Mouse (Mus musculus): ENCODE measurements around the gene Bsn. TPM values are rescaled to one million over a fixed set of nuclear protein-coding genes. Genes with fewer than 3 reads are reported as not detected.

Gene Bsn
- polyA plus RNA-seq, 1 experiment: not detected

DNA sequence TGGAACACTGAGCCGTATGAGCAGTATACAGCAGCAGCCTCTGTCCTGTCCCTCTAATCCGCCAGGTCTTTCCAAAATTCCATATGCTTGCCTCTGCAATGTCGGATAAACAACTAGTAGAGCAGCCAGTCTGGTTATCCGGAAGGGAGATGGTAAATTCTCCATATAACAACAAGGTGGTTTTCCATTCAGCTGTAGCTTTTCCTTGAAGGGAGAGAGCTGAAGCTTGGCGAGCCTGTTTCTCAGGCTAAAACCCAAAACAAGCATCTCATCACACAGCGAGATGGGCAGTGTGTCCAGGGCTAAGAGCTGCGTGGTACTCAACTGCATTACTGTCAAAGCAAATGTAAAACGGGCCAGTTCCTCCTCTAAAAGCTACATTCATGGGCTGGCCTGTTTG lies 1.7 kb downstream of the Bsn start:
- Histone ChIP-seq H3K4me1 (ENCODE audit: control insufficient read depth, insufficient read depth, low read length) (peaks cover 16% of the 10 kb centered on the region), H3K27ac (ENCODE audit: insufficient read depth, low read depth, low read length) (no peak overlapping the region), H3K4me3 (ENCODE audit: insufficient read depth, low read depth, low read length) (peak overlapping the region; percentile 29)
- WGBS: 45% methylated on average over 8 of the region's 8 CpGs
- TF ChIP-seq CTCF (IDR thresholded peaks at IDR 0.05; ENCODE audit: insufficient read depth, low read depth, low read length): no peak
- TF ChIP-seq POLR2A (IDR thresholded peaks at IDR 0.05; ENCODE audit: insufficient read depth, low read depth, low read length): no peak

- no peak for TF ChIP-seq CTCF (IDR thresholded peaks at IDR 0.05; ENCODE audit: insufficient read depth, low read depth, low read length)
- no peak for TF ChIP-seq POLR2A (IDR thresholded peaks at IDR 0.05; ENCODE audit: insufficient read depth, low read depth, low read length)
- 15% methylated on average over 6 of the region's 6 CpGs for WGBS
- peak overlapping the region; percentile 1; the same call in 1 of the 2 replicates for H3K4me3 ChIP-seq (ENCODE audit: insufficient read depth, low read depth, low read length)
- peaks cover 24% of the 10 kb centered on the region for H3K4me1 ChIP-seq (ENCODE audit: control insufficient read depth, insufficient read depth, low read length)
- peak overlapping the region; percentile 59 for H3K27ac ChIP-seq (ENCODE audit: insufficient read depth, low read depth, low read length)
Measured at GRCm38 (mm10) chr9:108187616-108188015, 2.6 kb downstream of the Bsn start.

- no peak overlapping the region for H3K27ac ChIP-seq (ENCODE audit: insufficient read depth, low read depth, low read length)
- peaks cover 30% of the 10 kb centered on the region for H3K4me1 ChIP-seq (ENCODE audit: control insufficient read depth, insufficient read depth, low read length)
- H3K4me3 ChIP-seq (ENCODE audit: insufficient read depth, low read depth, low read length): no peak overlapping the region
- 87% methylated on average over 8 of the region's 8 CpGs for WGBS
- TF ChIP-seq POLR2A (IDR thresholded peaks at IDR 0.05; ENCODE audit: insufficient read depth, low read depth, low read length) (no peak), CTCF (IDR thresholded peaks at IDR 0.05; ENCODE audit: insufficient read depth, low read depth, low read length) (no peak)
Measured at GRCm38 (mm10) chr9:108185786-108186185, 4.4 kb downstream of the Bsn start.

DNA sequence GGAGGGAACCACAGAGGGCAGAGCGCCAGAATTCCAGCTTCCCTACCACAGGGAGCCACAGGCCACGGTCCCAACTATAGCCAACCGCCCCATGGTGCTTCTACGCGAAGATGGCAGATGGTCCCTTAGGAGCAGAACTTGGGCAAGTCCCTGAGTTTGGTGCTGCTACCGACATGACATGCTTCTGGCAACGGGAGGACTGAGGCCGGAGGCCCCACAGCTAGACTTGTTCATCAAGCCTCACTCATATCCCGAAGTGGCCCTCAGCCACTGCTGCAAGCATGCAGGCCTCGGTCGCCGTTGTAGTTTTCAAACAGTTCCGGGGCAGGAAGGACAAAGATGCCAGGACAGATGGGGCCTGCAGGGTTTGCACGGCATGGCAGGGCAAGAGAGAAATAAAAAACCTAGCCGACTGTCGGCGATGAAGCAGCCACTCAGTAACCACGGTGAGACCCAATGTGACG lies 6.6 kb downstream of the Bsn start:
- no peak overlapping the region for H3K4me3 ChIP-seq (ENCODE audit: insufficient read depth, low read depth, low read length)
- WGBS: 89% methylated on average over 19 of the region's 19 CpGs
- peaks cover 43% of the 10 kb centered on the region for H3K4me1 ChIP-seq (ENCODE audit: control insufficient read depth, insufficient read depth, low read length)
- no peak overlapping the region for H3K27ac ChIP-seq (ENCODE audit: insufficient read depth, low read depth, low read length)
- TF ChIP-seq CTCF (IDR thresholded peaks at IDR 0.05; ENCODE audit: insufficient read depth, low read depth, low read length) (no peak), POLR2A (IDR thresholded peaks at IDR 0.05; ENCODE audit: insufficient read depth, low read depth, low read length) (no peak)

- H3K4me3 ChIP-seq (ENCODE audit: insufficient read depth, low read depth, low read length): no peak overlapping the region
- H3K27ac ChIP-seq (ENCODE audit: insufficient read depth, low read depth, low read length): no peak overlapping the region
- peaks cover 48% of the 10 kb centered on the region for H3K4me1 ChIP-seq (ENCODE audit: control insufficient read depth, insufficient read depth, low read length)
- TF ChIP-seq POLR2A (IDR thresholded peaks at IDR 0.05; ENCODE audit: insufficient read depth, low read depth, low read length) (no peak), CTCF (IDR thresholded peaks at IDR 0.05; ENCODE audit: insufficient read depth, low read depth, low read length) (no peak)
- 51% methylated on average over 11 of the region's 11 CpGs for WGBS
Measured at GRCm38 (mm10) chr9:108182806-108183506, 7.2 kb downstream of the Bsn start.

- no peak for TF ChIP-seq POLR2A (IDR thresholded peaks at IDR 0.05; ENCODE audit: insufficient read depth, low read depth, low read length)
- no peak for TF ChIP-seq CTCF (IDR thresholded peaks at IDR 0.05; ENCODE audit: insufficient read depth, low read depth, low read length)
- Histone ChIP-seq H3K4me1 (ENCODE audit: control insufficient read depth, insufficient read depth, low read length) (peaks cover 50% of the 10 kb centered on the region), H3K4me3 (ENCODE audit: insufficient read depth, low read depth, low read length) (no peak overlapping the region), H3K27ac (ENCODE audit: insufficient read depth, low read depth, low read length) (no peak overlapping the region)
- WGBS: 67% methylated on average over 5 of the region's 5 CpGs
Measured at GRCm38 (mm10) chr9:108178391-108178790, 11.8 kb downstream of the Bsn start.

GRCm38 (mm10) chr9:108175116-108175838 lies 14.9 kb downstream of the Bsn start:
- WGBS: 64% methylated on average over 19 of the region's 19 CpGs
- no peak overlapping the region for H3K4me3 ChIP-seq (ENCODE audit: insufficient read depth, low read depth, low read length)
- H3K4me1 ChIP-seq (ENCODE audit: control insufficient read depth, insufficient read depth, low read length): peaks cover 51% of the 10 kb centered on the region
- no peak for TF ChIP-seq CTCF (IDR thresholded peaks at IDR 0.05; ENCODE audit: insufficient read depth, low read depth, low read length)
- TF ChIP-seq POLR2A (IDR thresholded peaks at IDR 0.05; ENCODE audit: insufficient read depth, low read depth, low read length): no peak
- no peak overlapping the region for H3K27ac ChIP-seq (ENCODE audit: insufficient read depth, low read depth, low read length)

DNA sequence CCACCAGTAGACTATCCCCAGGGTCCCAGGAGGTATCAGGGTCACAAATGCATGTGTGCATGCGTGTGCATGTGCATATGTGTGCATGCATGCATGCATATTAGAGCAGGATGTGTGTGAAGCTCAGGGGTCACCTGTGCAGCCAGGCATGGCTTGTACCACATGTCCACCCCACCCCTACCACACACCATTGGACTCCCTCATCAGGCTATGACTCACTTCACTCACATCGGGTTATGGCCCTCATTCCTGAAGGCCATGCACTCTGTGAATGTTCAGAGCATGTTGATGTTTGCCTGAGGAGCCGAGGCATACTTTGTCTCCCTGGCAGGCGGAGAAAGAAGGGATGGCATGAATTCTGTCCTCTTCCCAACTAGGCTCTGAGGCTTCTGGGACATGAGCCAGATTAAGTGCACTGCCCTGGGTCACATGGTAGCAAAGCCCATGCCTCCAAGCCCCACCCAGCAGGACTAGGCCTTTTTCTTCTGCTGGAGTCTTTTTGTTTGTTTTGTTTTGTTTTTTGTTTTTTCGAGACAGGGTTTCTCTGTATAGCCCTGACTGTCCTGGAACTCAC lies 17.3 kb downstream of the Bsn start:
- WGBS: 42% methylated on average over 5 of the region's 5 CpGs
- Histone ChIP-seq H3K4me3 (ENCODE audit: insufficient read depth, low read depth, low read length) (no peak overlapping the region), H3K4me1 (ENCODE audit: control insufficient read depth, insufficient read depth, low read length) (peaks cover 39% of the 10 kb centered on the region), H3K27ac (ENCODE audit: insufficient read depth, low read depth, low read length) (no peak overlapping the region)
- no peak for TF ChIP-seq CTCF (IDR thresholded peaks at IDR 0.05; ENCODE audit: insufficient read depth, low read depth, low read length)
- no peak for TF ChIP-seq POLR2A (IDR thresholded peaks at IDR 0.05; ENCODE audit: insufficient read depth, low read depth, low read length)

DNA sequence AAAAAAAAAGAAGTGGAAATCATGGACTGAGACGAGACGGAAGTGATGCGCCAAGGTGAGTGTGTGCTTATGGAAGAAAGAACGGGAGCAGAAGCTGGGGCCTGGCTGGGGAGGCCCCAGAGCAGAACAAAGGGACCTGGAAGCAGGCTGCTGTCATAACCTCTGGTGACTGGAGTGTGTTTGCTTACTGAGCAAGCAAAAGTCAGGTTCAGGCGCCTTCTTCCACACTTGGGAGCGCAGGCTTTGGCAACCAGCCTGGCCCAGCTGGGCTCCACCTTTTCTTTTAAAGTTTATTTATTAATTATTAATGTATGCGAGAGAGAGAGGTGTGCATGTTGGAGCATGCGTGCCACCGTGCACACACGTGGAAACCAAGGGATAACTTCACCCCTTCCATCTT lies 20.4 kb downstream of the Bsn start:
- H3K4me1 ChIP-seq (ENCODE audit: control insufficient read depth, insufficient read depth, low read length): peaks cover 33% of the 10 kb centered on the region
- no peak overlapping the region for H3K4me3 ChIP-seq (ENCODE audit: insufficient read depth, low read depth, low read length)
- TF ChIP-seq CTCF (IDR thresholded peaks at IDR 0.05; ENCODE audit: insufficient read depth, low read depth, low read length) (no peak), POLR2A (IDR thresholded peaks at IDR 0.05; ENCODE audit: insufficient read depth, low read depth, low read length) (no peak)
- WGBS: 76% methylated on average over 10 of the region's 10 CpGs
- H3K27ac ChIP-seq (ENCODE audit: insufficient read depth, low read depth, low read length): no peak overlapping the region

All from olfactory bulb, adult 2 months (tissue).